Mouse (Mus musculus) myocyte (in vitro differentiated cells): ENCODE data around the gene Ankrd6.

Source experiments
- CEBPB ChIP-seq: IDR thresholded peaks from 2 replicates; pipeline ENCODE4 v1.6.1; 2011; ENCODE audit warnings: mild to moderate bottlenecking, moderate library complexity; ENCODE audit not compliant: poor library complexity, insufficient read depth, severe bottlenecking
- E2F4 ChIP-seq: IDR thresholded peaks from one replicate; pipeline ENCODE4 v1.6.1; 2011; ENCODE audit warnings: mild to moderate bottlenecking, control low read depth, moderate library complexity; ENCODE audit not compliant: insufficient read depth
- MAX ChIP-seq: IDR thresholded peaks from one replicate; pipeline ENCODE4 v1.6.1; 2011; ENCODE audit warnings: low read depth, mild to moderate bottlenecking, control low read depth
- MYOD1 ChIP-seq, 3 experiments: IDR thresholded peaks; one replicate each; pipeline ENCODE4 v1.6.1; 2011; ENCODE audit warnings: control low read depth in 2 of 3, low read depth in 2 of 3, mild to moderate bottlenecking in 2 of 3, moderate library complexity in 1 of 3; ENCODE audit not compliant: insufficient read length in 2 of 3, control insufficient read depth in 1 of 3
- MYOG ChIP-seq, 3 experiments: IDR thresholded peaks; one replicate each; pipeline ENCODE4 v1.6.1; 2011; ENCODE audit warnings: control low read depth in 2 of 3, low read depth in 2 of 3, mild to moderate bottlenecking in 2 of 3; ENCODE audit not compliant: insufficient read length in 2 of 3, control insufficient read depth in 1 of 3, insufficient read depth in 1 of 3
- POLR2A ChIP-seq: IDR thresholded peaks from one replicate; pipeline ENCODE4 v1.6.1; 2011; ENCODE audit warnings: low read depth, mild to moderate bottlenecking, control low read depth, moderate library complexity; ENCODE audit not compliant: insufficient read length
- POLR2AphosphoS2 ChIP-seq: IDR thresholded peaks from one replicate; pipeline ENCODE4 v1.6.1; 2011; ENCODE audit warnings: low read depth, control low read depth; ENCODE audit not compliant: insufficient read length
- REST ChIP-seq: IDR thresholded peaks from one replicate; pipeline ENCODE4 v1.6.1; 2011; ENCODE audit warnings: mild to moderate bottlenecking, control low read depth, moderate library complexity; ENCODE audit not compliant: insufficient read depth, insufficient read length
- SRF ChIP-seq: IDR thresholded peaks from one replicate; pipeline ENCODE4 v1.6.1; 2011; ENCODE audit warnings: low read depth; ENCODE audit not compliant: control insufficient read depth, insufficient read length
- TCF12 ChIP-seq: IDR thresholded peaks from one replicate; pipeline ENCODE4 v1.6.1; 2011; ENCODE audit warnings: mild to moderate bottlenecking, control low read depth; ENCODE audit not compliant: poor library complexity, insufficient read depth, severe bottlenecking
- TCF3 ChIP-seq: IDR thresholded peaks from one replicate; pipeline ENCODE4 v1.6.1; 2011; ENCODE audit warnings: low read depth, control low read depth; ENCODE audit not compliant: insufficient read length
- USF1 ChIP-seq: IDR thresholded peaks from one replicate; pipeline ENCODE4 v1.6.1; 2011; ENCODE audit warnings: low read depth, mild to moderate bottlenecking, control low read depth, moderate library complexity

DNA sequence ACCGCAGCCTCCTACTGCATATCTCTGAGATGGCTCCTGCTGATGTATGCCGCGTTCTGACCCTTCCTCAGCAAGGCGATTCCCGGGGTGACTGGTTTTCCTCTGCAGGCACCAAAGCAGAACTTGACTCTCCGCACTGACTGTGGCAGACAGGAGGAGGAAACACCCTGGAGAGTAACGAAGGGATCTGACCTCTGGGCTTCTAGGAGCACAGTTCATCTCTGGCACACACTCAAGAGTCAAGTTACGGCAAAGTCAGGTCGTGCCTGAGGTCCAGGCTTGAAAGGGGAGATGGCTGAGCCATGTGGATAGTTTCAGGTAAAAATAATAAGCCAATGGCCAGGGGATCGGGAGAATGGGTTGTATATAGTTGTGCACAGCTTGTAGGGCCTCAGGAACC, 121.3 kb downstream of the Ankrd6 start:
- TF ChIP-seq POLR2A (no peak), USF1 (no peak), MYOG (IDR thresholded peaks at IDR 0.05; ENCODE audit: control insufficient read depth in 1 of 3, insufficient read depth in 1 of 3, insufficient read length in 2 of 3, low read depth in 2 of 3) (no peak), POLR2AphosphoS2 (no peak), MAX (no peak), REST (no peak), E2F4 (no peak), TCF3 (no peak), CEBPB (no peak), MYOD1 (IDR thresholded peaks at IDR 0.05; ENCODE audit: control insufficient read depth in 1 of 3, insufficient read length in 2 of 3, low read depth in 2 of 3) (no peak), TCF12 (no peak), SRF (no peak)
